Mouse (Mus musculus): Measurements from ENCODE around the gene Mob3a.

Gene Mob3a

DNA sequence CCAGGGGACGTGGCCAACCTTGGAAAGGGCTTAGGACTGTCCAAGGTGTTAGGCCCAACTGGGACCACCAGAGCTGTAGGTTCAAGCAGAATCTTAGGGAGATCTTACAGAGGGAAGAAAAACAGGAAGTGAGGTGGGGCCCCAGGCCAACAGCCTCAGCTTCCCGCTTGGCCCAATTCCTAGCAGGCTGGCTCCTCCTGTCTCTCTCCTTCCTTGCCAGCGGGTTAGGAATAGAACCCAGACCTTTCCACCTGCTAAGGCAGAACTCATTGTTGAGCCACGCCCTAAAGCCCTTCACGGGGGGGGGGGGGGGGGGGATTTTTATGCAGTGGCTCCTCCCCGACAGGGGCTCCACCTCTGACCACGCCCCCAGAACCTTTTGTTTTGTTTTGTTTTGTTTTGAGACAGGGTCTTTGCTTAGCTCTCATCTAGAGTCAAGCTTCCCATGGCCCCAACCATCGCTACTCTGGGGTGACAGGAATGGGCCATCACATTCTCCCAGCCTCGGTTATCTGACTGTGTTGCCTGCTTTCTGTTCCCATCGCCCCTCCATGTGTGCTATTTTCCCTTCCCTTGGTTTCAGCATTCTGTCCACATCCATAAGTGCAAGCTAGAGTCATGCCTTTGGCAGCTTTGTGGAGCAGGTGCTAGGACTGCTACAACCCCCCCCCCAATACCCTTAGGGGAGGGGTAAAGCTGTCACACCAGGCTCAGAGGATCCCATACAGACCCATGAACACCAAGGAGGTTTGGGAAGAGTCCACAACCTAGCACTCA, 23.0 kb downstream of the Mob3a start:
- CTCF ChIA-PET: interaction anchor here (0.6 to 1.9 kb wide), 4 partner anchors 14 to 453 kb away, joined by 5 to 11 read pairs (median 8); no protein-coding TSS in a partner anchor

DNA sequence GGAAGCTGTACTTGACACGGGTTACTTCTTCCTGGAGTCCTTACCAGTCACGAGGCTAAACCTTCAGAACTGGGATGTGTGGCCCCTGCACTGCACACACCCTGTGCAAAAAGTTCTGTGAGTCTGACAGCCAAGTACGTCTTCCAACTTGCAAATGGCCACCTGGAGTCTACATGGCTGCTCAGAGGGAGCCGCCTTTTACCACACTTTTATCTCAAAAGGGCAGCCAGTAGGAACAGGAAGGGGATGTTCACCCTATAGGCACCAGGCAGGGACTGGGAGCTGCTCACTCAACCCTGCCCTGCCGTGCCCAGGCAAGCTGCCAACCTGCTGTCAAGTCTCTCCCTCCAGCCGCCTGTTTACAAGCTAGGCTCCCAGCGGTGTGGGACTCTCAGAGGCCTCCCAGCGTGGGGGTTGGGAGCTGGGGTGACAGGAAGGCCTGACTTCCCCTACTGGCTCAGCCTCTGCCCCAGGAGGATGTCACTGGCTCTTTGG, 23.8 kb downstream of the Mob3a start, which contains the start of gene Mknk2:
TSS of gene Mknk2 (minus strand) at position 171 of the 495 bp plus-strand sequence.
- CTCF ChIA-PET: interaction anchor here (0.6 to 1.9 kb wide), 5 partner anchors 10 to 454 kb away, joined by 3 to 11 read pairs (median 6); no protein-coding TSS in a partner anchor

DNA sequence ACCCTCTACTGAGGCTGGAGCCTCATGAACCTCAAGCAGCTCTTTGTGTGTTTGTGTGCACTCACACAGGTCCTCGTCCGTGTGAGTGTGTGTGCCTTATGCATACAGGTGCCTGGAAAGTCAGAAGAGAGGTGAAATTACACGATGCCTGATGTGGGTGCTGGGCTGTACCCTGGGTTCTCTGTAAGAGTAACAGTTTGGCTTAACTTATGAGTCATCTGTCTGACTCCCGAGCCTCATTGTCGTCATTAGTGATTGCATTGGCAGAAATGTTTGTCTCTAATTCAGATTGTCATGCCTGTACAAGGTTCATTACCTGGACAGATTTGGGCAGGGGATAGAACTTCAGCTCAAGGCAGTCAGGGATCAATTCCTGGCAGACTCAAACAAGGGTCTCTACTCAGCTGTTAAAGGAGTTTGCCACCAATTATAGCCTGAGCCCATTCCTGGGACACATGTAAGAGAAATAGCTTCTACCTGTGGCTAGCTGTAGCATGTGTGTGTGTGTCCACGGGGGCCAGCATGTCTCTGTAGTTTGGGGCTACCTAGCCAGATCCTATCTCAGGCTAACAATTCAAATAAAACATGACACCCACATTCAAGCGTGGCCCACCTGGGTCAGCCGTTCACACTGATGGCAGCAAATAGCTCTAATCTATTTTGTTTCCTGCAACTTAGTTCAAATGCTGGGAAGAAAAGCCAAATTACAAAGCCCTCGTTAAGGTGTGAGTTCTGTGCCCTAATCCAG, 24.5 kb downstream of the Mob3a start:
- CTCF ChIA-PET: interaction anchor here (0.8 to 4.2 kb wide), 3 partner anchors 9 to 17 kb away, joined by 3 to 26 read pairs (median 6); no protein-coding TSS in a partner anchor

DNA sequence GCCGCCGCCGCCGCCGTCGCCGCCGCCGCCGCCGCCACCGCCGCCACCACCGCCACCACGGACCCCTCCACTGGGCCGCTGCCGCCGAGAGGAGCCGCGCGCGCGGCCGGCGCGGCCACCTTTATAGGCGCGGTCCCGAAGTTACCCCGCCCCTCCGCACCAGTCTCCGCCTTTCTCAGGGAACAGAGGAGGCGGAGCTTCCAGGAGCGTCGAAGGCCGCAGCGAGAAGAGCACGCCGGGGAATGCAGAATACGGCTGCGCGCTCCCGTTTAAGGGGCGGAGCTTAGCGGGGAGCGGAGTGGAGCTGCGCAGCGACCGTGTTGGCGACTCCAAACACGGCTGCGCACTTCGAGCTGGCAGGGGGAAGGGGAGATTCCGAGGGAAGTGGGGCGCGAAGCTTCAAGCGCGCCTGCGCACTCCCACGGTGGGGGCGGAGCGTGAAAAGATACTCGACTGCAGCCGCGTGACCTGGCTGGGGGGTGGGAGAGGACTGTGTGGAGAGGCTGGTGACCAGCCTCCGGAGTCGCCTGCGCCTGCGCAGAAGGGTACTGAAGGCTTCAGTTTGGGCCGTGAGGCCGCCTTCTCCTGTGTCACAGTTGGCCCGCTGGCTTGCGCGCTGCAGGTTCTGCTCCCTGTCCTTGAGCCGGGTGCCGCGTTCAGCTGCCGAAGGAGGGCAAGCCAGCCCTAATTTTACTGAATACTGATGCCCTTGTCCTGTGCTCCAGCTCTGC, 25.4 kb downstream of the Mob3a start:
- CTCF ChIA-PET: interaction anchor here (4.2 kb wide), 1 partner anchor 16 kb away, joined by 26 read pairs; no protein-coding TSS in a partner anchor

DNA sequence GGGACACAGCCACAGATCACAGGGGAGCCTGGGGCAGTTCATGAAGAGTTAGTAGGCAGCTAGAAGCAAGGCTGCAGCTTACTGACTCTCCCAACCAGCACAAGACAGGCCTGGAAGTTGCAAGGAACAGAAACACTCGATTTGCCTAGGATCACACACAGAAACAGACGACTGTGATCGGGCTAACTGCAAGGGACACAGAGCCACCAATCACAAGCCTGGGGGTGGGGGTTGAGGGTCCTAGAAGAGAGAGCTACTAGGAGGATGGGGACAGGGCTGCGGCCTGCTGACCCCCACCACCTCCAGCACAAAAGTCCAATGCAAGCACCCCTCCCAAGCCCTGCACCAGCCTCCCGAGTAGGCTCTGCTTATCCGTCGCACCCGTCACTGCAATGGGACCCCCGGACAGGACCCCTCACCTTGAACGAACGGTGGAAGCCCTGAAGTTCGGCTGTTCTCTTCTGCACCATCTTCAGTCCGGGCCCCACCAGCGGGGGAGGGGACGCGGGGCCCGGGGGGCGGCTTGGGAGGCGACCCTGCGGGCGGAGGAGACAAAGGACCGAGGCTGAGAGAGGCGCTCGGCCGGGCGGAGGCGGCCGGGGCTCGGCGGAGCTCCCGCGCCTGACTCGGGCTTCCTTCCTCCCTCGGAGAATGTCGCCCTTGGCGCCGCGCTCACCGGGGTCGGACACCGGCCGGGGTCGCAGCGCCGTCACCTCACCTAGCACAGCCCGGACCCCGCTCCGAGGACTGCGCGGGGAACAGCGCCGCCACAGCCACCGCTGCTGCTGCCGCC, 26.2 kb downstream of the Mob3a start:
- CTCF ChIA-PET: interaction anchor here (0.5 to 4.2 kb wide), 2 partner anchors 15 to 57 kb away, joined by 5 to 26 read pairs; no protein-coding TSS in a partner anchor

DNA sequence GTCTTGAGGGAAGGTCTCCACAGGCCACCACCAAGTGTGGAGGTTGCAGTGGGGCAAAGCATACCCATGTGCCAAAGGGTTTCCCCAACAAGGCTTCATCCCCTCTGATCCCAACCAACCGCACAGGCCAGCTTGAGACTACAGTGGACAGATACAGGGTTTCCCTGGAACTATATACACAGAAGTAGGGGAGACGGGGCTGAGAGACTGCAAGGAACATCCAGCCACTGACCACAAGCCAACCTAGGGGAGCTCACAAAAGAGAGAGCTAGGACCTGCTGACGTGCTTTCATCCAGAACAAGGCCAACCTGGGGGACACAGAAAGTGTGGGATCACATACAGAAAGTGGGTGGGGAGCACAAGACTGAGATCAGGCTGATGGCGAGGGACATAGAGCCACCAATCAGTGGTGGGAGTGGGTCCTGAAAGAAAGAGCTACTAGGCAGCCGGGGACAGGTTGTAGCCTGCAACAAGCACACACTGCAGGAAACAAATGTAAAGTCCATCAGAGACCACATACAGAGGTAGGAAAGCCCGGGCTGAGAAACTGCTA, 26.8 kb downstream of the Mob3a start:
- CTCF ChIA-PET: interaction anchor here (0.5 to 4.2 kb wide), 2 partner anchors 14 to 56 kb away, joined by 5 to 26 read pairs; no protein-coding TSS in a partner anchor

DNA sequence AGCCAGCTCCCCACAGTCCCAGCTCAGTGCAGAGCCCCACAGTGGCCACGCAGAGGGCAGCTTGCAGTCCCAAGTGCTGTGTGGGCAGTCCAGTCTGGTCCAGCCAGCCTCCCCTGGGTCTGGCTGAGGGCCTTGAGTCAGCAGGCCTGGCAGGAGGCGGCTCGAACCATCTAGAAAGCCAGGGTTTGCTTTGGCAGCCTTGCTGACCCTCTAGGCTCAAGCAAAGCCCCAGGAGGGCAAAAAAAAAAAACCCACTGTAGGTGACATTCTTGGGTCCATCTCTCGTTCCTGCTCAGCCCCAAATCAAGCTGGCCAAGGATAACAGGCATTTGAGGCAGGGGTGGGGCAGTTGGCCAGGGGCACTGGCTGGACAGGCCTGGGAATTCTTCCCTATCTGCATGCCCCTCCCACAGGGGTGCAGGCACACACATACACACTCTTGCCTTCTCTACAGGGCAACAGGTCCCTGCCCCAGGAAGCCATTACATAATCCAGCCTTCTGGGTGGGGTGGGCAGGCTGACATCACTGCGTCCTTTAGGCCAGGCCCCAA, 27.5 kb downstream of the Mob3a start:
- CTCF ChIA-PET: interaction anchor here (0.6 to 4.2 kb wide), 2 partner anchors 9 to 14 kb away, joined by 3 to 26 read pairs; no protein-coding TSS in a partner anchor

DNA sequence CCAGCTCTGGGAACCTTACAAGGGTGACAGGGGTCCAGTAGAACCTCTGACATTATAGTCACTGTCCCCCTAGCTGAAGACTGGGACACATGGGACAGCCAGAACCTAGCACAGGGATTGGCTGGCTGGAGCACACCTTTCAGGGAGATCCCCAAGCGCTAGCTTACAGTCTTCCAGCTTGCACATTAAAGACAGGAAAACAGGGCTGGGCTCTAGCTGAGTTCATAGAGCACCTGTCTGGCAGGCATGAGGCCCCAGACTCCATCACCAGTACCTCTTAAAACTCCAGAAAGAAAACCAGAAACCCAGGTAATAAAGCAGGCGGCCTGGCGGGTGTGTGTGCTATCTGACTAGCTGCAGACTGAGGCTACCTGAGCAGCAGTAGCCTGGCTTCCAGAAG, 28.1 kb downstream of the Mob3a start:
- CTCF ChIA-PET: interaction anchor here (0.6 to 4.2 kb wide), 2 partner anchors 9 to 13 kb away, joined by 3 to 26 read pairs; no protein-coding TSS in a partner anchor

DNA sequence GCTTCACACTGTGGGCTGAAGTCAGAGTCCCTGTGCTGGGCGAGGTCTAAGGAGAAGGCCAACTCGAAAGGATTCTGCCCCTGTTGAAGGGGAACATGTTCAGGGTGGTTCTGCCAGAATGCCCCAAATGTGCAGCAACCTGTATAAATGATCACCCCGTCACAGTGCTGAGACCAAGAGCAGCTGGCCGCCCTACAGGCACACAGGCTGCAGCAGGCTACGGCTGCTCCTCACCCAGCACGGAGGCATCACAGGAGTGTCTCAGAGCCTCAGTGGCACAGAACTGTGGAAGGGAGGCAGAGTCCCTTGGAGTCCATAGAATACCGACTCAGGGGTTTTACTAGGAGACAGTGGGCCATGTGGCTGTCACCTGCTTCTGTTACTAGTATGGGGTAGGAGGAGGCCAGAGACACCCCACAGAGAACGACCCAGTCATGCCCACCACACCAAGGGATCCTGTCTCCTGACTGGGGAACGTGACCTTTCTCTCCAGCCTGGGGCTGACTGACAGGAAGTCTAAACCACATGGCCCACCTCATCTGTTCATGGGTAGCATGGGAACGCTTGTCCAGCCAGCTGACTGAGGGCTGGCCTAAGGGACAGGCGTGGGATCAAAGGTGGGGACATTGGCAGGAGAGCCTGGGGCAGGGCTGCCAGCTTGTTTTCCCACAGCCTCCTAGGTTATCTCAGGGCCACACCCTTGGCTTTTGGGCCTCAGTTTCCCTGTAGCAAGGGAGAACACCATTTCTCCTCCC, 29.7 kb downstream of the Mob3a start:
- CTCF ChIA-PET: no interaction called here

DNA sequence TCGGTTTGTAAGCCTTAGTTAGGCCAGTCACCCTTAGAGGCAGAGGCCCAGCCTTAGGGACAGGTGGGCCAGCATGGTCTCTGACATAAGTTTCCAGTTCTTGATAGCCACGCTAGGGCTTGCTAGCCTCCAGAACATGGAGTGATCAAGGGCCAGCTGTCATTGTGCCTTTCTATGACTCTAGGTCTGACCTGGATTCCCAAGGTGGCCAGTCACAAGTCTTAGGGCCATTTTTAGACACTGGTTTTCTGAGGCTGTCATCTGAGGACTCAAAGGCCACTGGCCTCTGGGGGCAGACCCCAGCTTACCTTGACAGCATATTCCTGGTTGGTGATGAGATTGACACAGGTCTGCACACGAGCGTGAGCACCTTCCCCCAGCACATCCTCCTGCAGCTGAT, 30.5 kb downstream of the Mob3a start:
- CTCF ChIA-PET: interaction anchor here (0.6 kb wide), 1 partner anchor 87 kb away, joined by 3 read pairs; no protein-coding TSS in a partner anchor

DNA sequence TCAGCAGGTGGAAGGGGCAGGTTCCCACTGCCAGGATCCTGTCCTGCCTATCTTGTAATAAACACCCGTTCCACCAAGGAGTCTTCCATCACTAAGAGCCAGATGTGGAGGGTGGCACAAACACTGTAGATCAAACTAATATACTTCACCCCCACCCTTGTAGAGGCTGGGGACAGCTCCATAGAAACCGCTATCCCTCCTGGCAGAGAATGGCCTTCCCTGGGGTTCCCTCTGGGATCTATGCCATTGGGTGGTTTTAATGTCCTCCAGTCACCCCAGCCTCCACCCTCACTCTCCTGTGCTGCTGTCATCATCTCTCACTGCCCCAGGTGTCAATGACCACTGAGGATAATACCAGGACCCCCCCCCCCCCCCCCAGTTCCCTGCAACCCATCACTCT, 31.2 kb downstream of the Mob3a start:
- CTCF ChIA-PET: interaction anchor here (0.6 to 0.7 kb wide), 2 partner anchors 19 to 86 kb away, joined by 3 to 8 read pairs; no protein-coding TSS in a partner anchor

DNA sequence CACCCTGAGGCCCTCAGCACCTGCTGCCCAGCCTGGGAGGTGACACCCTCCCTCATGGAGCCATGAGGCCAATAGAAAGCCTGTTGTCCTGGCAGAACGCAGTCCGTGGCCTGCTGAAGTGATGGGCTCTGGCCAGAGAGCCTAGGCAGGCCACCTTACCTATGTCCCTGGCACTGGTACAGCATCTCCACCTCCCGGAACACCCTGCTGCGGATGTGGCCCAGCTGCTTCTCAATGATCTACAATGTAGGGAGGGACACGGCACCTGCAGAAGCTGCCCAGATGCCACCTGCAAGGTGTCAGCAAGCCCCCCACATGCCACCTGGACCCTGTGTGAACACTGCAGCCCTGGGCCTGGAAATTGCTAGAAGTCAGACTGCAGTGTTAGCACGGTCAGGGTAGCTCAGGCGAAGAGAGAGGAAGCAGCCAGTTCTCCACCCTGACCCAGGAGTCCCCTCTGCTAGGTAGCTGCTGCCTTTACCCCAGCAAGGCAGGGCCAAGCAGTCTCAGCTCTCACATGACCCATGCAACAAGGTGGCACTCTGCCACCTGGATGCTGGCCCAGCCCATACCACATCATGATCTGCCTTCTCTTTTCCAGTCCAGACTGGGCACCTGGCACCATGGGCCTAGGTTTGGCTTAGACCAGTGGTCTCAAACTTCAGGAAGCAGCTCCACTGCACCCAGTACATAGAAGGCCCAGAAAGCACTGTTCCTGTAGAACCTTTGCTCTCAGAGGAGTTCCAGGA, 31.9 kb downstream of the Mob3a start:
- CTCF ChIA-PET: interaction anchor here (0.6 to 1.1 kb wide), 4 partner anchors 12 to 37 kb away, joined by 3 to 8 read pairs (median 4); no protein-coding TSS in a partner anchor

DNA sequence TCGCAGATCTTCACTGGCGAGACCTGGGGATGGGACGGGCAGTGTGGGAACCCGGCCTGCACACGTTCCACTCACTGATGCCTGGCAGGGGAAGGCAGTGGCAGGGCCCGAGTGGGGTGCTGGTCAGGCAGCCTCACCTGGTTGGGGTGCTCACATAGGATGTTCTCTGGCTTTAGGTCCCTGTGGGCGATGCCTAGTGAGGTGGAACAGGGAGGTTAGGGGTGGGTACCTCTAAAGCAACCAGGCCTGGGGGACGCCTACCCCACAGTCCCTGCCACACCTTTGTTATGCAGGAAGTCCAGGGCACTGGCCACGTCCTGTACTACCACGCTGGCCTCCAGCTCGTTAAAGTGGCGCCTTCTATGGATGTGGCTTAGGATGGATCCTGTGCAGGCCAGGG, 32.8 kb downstream of the Mob3a start:
- CTCF ChIA-PET: interaction anchor here (0.8 to 1.1 kb wide), 2 partner anchors 10 to 13 kb away, joined by 3 read pairs; no protein-coding TSS in a partner anchor

DNA sequence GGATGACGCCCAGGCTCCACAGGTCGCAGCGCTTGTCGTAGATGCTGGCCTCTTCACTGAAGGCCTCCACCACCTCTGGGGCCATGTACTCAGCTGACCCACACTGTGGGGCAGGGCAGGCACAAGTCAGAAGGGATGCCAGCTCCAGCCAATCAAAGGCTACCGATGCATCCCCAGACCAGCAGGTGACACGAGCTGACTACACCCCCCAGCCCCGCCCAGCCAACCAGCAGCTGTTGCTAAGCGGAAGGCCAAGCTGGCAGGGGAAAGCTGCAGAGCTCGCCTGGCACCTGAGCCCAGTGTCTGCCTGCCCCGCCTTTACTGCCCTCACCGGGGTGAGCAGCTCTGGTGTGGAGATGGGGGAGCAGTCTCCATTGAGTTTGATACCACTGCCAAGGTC, 33.2 kb downstream of the Mob3a start:
- CTCF ChIA-PET: interaction anchor here (0.8 to 1.0 kb wide), 2 partner anchors 9 kb away, joined by 3 read pairs; partner anchors contain the start of gene Mknk2

DNA sequence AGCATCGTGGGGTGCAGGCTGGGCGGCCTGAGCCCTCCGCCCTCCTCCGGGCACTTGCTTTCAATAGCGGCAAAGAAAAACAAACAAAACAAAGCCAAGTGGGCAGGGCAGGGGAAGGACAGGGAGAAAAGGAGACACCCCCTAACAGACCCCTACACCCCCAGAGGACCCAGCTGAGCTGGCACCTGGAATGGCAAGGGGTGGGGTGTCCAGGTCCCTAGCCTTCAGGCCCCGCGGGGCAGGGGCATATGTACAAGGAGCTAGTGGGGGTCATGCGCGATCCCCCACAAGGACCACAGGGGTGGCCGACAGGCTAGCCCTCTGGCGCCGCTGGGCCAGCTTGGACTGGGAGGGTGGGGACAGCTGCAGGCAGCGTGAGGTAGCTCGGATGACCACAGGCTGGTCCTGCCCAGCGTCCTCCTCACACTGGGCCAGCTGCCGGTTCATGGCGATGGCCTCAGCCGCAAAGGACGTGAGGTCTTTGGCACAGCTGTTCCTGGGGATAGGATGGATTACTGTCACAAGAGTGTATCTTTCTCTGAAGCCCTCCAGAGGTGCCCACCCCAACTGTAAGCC, 34.9 kb downstream of the Mob3a start:
- CTCF ChIA-PET: interaction anchor here (1.2 kb wide), 1 partner anchor 15 kb away, joined by 4 read pairs; no protein-coding TSS in a partner anchor

DNA sequence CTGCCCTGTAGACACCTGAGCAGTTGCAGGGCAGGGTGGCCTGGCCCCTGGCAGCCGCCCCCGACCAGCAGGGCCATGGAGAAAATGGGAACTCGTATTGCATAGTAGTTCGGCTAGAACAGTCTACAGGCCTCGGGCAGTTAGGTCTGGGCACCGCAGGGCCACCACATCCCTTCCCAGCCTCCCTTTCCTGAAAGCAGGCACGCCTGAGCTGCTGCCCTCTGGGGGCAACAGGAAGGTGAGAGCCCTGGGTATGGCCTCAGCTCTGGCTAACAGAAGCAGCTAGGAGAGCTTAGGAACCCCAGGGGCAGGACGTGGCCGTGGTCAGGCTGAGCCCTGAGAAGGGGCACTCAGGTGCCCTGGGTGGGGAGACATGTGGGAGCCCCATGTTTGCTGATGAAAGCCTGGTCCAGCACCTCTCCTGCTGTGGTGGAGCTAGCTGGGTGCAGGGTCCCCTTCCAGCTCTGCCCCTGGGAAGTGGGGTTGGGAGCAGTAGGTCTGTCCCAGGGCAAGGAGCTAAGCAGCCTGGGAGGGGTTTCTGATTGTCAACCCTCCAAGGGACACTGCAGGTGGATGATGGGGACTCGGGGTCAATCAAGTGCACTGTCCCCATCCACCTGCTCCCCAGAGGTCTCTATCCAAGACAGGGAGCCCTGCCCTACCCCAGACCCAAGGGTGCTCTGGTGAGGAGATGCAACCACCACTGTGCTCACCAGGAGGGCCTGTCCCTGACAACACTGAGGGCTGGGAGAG, 35.6 kb downstream of the Mob3a start:
- CTCF ChIA-PET: interaction anchor here (0.8 kb wide), 1 partner anchor 16 kb away, joined by 3 read pairs; no protein-coding TSS in a partner anchor

DNA sequence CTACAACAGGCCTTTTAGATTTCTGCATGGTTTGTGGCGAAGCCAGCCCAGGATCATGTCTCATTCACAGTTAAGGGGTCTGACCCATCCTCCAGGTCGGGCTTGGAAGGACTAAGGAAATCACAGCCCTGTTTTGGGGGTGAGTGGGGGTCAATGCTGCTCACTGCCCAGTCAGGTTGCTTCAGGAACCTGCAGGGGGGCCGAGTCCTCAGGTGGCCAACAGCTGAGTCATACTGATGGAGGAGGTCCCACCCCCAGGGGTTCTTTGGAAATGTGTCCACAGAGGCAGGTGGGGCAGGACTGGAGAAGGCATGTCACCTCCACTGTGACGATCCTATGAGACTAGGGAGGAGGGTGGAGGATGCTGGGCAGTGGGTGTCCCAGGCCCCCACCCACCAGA, 36.3 kb downstream of the Mob3a start:
- CTCF ChIA-PET: no interaction called here
